In genomic region chr14:54572790-54573736, GRCm38 (mm10) we compare ENCODE assay signal across 8 mouse cellular contexts. TPM values are rescaled to one million over a fixed set of nuclear protein-coding genes. Genes with fewer than 3 reads are reported as not detected.
DNase-seq lines count a peak whose midpoint lies in the region; ATAC-seq and TF ChIP-seq lines count a peak whose summit lies in the region.

No protein-coding gene starts in this region.

- ATAC-seq in limb, embryonic 12.5 days (ENCODE audit: insufficient number of reproducible peaks, insufficient read depth, low FRiP score, low TSS enrichment, low read depth) = peak; percentile 16; the same call in 1 of the 2 replicates
- no peak; the same call in 1 of the 2 replicates for ATAC-seq in midbrain, embryonic 16.5 days

- no peaks in the 10 kb centered on the region for H3K9me3 ChIP-seq in limb, embryonic 12.5 days
- H3K9me3 ChIP-seq in midbrain, embryonic 16.5 days (replicated peaks; ENCODE audit: control insufficient read depth, low read length, poor library complexity, severe bottlenecking) = no peaks in the 10 kb centered on the region

- H3K4me1 ChIP-seq in limb, embryonic 12.5 days (replicated peaks) = peaks cover 30% of the 10 kb centered on the region
- H3K4me1 ChIP-seq in midbrain, embryonic 16.5 days (ENCODE audit: control insufficient read depth, insufficient read depth, low read length) = peaks cover 20% of the 10 kb centered on the region

- H3K27ac ChIP-seq in limb, embryonic 12.5 days = peak overlapping the region; percentile 76
- H3K27ac ChIP-seq in midbrain, embryonic 16.5 days (ENCODE audit: low read length) = no peak overlapping the region

- DNase-seq in brain, embryonic 14.5 days (ENCODE audit: low read depth) = peak; percentile 93
- peak; percentile 66 to 68 for DNase-seq in heart, postnatal 10 days
- no peak for DNase-seq in cerebellum, postnatal 10 days
- no peak for DNase-seq in right cerebral cortex, adult 2 months (ENCODE audit: low spot score in 2 of 2)
- DNase-seq in ovary, postnatal 14 days (ENCODE audit: low spot score) = no peak

- intact Hi-C loops in heart, postnatal 10 days (cut with DNase I) = no loop called here

- H3K79me2 ChIP-seq in C2C12 (ENCODE audit: control insufficient read depth, insufficient read depth) = peaks cover 97% of the 10 kb centered on the region

- H3K4me3 ChIP-seq in C2C12 (ENCODE audit: insufficient read depth, poor library complexity, severe bottlenecking) = peak overlapping the region; percentile 90
- H3K4me3 ChIP-seq in limb, embryonic 12.5 days (replicated peaks) = peak overlapping the region; percentile 99
- H3K4me3 ChIP-seq in midbrain, embryonic 16.5 days (ENCODE audit: low read depth, low read length) = no peak overlapping the region

- peak overlapping the region; percentile 58 for H3ac ChIP-seq in C2C12 (ENCODE audit: control insufficient read depth, insufficient read length, low read depth)

- 15% methylated on average over 14 of the region's 14 CpGs for WGBS in limb, embryonic 12.5 days
- 8% methylated on average over 10 of the region's 14 CpGs for WGBS in midbrain, embryonic 16.5 days

- H3K27me3 ChIP-seq in C2C12 (ENCODE audit: control insufficient read depth, insufficient read depth, insufficient read length) = no peaks in the 10 kb centered on the region
- no peaks in the 10 kb centered on the region for H3K27me3 ChIP-seq in limb, embryonic 12.5 days
- H3K27me3 ChIP-seq in midbrain, embryonic 16.5 days (ENCODE audit: control insufficient read depth, insufficient read depth, low read depth, low read length) = peaks cover 15% of the 10 kb centered on the region

- H3K79me3 ChIP-seq in C2C12 (ENCODE audit: low read depth) = peaks cover 61% of the 10 kb centered on the region

- H3K9ac ChIP-seq in limb, embryonic 12.5 days (replicated peaks) = peak overlapping the region; percentile 97
- peak overlapping the region; percentile 27; the same call in 1 of the 2 replicates for H3K9ac ChIP-seq in midbrain, embryonic 16.5 days (ENCODE audit: low read depth, low read length)

- TF ChIP-seq CTCF in C2C12 (IDR thresholded peaks at IDR 0.05; ENCODE audit: control insufficient read depth, insufficient read depth, insufficient read length) = no peak
- no peak for TF ChIP-seq CTCF in brain, embryonic 14.5 days (IDR thresholded peaks at IDR 0.05; ENCODE audit: borderline replicate concordance, extremely low read depth, insufficient read depth, insufficient read length)

- no peak for TF ChIP-seq POLR2A in brain, embryonic 14.5 days (IDR thresholded peaks at IDR 0.05; ENCODE audit: borderline replicate concordance, extremely low read depth, insufficient read depth, insufficient read length, poor library complexity, severe bottlenecking)

- peaks cover 63% of the 10 kb centered on the region for H3K36me3 ChIP-seq in C2C12 (ENCODE audit: control insufficient read depth, insufficient read depth)
- peaks cover 61% of the 10 kb centered on the region for H3K36me3 ChIP-seq in limb, embryonic 12.5 days
- H3K36me3 ChIP-seq in midbrain, embryonic 16.5 days (ENCODE audit: control insufficient read depth, insufficient read depth, low read length) = no peaks in the 10 kb centered on the region

- peak overlapping the region; percentile 85 for H3K4me2 ChIP-seq in limb, embryonic 12.5 days
- H3K4me2 ChIP-seq in midbrain, embryonic 16.5 days (ENCODE audit: low read length) = peak overlapping the region; percentile 24

TF ChIP-seq in C2C12, 6 proteins besides CTCF, POLR2A, EP300 and RAD21:
- TF ChIP-seq FOSL1 (IDR thresholded peaks at IDR 0.05; ENCODE audit: insufficient read depth, low read length, poor library complexity, severe bottlenecking) = no peak
- TF ChIP-seq MAX (IDR thresholded peaks at IDR 0.05) = peak; percentile 39
TF ChIP-seq in C2C12: peak in this region for 1.

RNA-seq across cellular contexts. Expression of gene Ajuba, which starts 4.3 kb away (rescaled TPM):
- 50.7 TPM for polyA plus RNA-seq in C2C12 (2012; fragmentation: generic; extraction: Trizol)
- polyA plus RNA-seq in brain, embryonic 14.5 days (2012; rRNA removed) = 17.6 and 17.9 TPM in 2 replicates
- total RNA-seq in heart, postnatal 10 days (2021) = 10 to 100 TPM; 14.5 to 16.0 TPM
- polyA plus RNA-seq in limb, embryonic 12.5 days (2016; fragmentation: Nextera tagmentation; extraction: Ambion mirVana) = 68.9 and 72.2 TPM in 2 replicates
- 4.6 and 5.5 TPM in 2 replicates for polyA plus RNA-seq in midbrain, embryonic 16.5 days (2015; fragmentation: Nextera tagmentation; extraction: Ambion mirVana)

RNA-seq across cellular contexts. Expression of gene Haus4, which starts 18.6 kb away (rescaled TPM):
- 30.0 TPM for polyA plus RNA-seq in C2C12 (2012; fragmentation: generic; extraction: Trizol)
- polyA plus RNA-seq in brain, embryonic 14.5 days (2012; rRNA removed) = 15.5 and 18.8 TPM in 2 replicates
- total RNA-seq in heart, postnatal 10 days (2021) = 10 to 100 TPM; 15.0 to 15.8 TPM
- 54.5 and 58.1 TPM in 2 replicates for polyA plus RNA-seq in limb, embryonic 12.5 days (2016; fragmentation: Nextera tagmentation; extraction: Ambion mirVana)
- polyA plus RNA-seq in midbrain, embryonic 16.5 days (2015; fragmentation: Nextera tagmentation; extraction: Ambion mirVana) = 12.9 and 13.1 TPM in 2 replicates

RNA-seq across cellular contexts. Expression of gene 4931414P19Rik, which starts 32.7 kb away (rescaled TPM):
- polyA plus RNA-seq in C2C12 (2012; fragmentation: generic; extraction: Trizol) = 6.0 TPM
- 12.8 and 14.5 TPM in 2 replicates for polyA plus RNA-seq in brain, embryonic 14.5 days (2012; rRNA removed)
- total RNA-seq in heart, postnatal 10 days (2021) = 1 to 10 TPM; 4.2 to 4.9 TPM
- 9.7 and 10.7 TPM in 2 replicates for polyA plus RNA-seq in limb, embryonic 12.5 days (2016; fragmentation: Nextera tagmentation; extraction: Ambion mirVana)
- 5.2 and 5.6 TPM in 2 replicates for polyA plus RNA-seq in midbrain, embryonic 16.5 days (2015; fragmentation: Nextera tagmentation; extraction: Ambion mirVana)

RNA-seq across cellular contexts. Expression of gene Psmb5, which starts 44.8 kb away (rescaled TPM):
- polyA plus RNA-seq in C2C12 (2012; fragmentation: generic; extraction: Trizol) = 469 TPM
- polyA plus RNA-seq in brain, embryonic 14.5 days (2012; rRNA removed) = 257 and 335 TPM in 2 replicates
- 100 to 1,000 TPM; 206 to 207 TPM for total RNA-seq in heart, postnatal 10 days (2021)
- 410 and 432 TPM in 2 replicates for polyA plus RNA-seq in limb, embryonic 12.5 days (2016; fragmentation: Nextera tagmentation; extraction: Ambion mirVana)
- polyA plus RNA-seq in midbrain, embryonic 16.5 days (2015; fragmentation: Nextera tagmentation; extraction: Ambion mirVana) = 412 and 432 TPM in 2 replicates

RNA-seq across cellular contexts. Expression of gene Psmb11, which starts 48.2 kb away (rescaled TPM):
- 0.01 TPM for polyA plus RNA-seq in C2C12 (2012; fragmentation: generic; extraction: Trizol)
- polyA plus RNA-seq in brain, embryonic 14.5 days (2012; rRNA removed) = 0.07 TPM in 1 of 2 replicates, not detected in the other
- not detected for total RNA-seq in heart, postnatal 10 days (2021)
- polyA plus RNA-seq in limb, embryonic 12.5 days (2016; fragmentation: Nextera tagmentation; extraction: Ambion mirVana) = 0.06 and 0.29 TPM in 2 replicates
- 0.06 TPM in 1 of 2 replicates, not detected in the other for polyA plus RNA-seq in midbrain, embryonic 16.5 days (2015; fragmentation: Nextera tagmentation; extraction: Ambion mirVana)

Comparison
In these comparisons a context has a peak if more than half of its experiments do, and no peak if none do; other contexts are left out.
1. DNase-seq: peak in brain, embryonic 14.5 days (single experiment) and heart, postnatal 10 days (2 of 2); none in cerebellum, postnatal 10 days (0 of 2), right cerebral cortex, adult 2 months (0 of 2) and ovary, postnatal 14 days (single experiment).